Mouse (Mus musculus): ENCODE data around the gene Krt35. TPM values are rescaled to one million over a fixed set of nuclear protein-coding genes. Genes with fewer than 3 reads are reported as not detected.

The Krt35 gene
- polyA plus RNA-seq (2012; rRNA removed; ENCODE audit: low replicate concordance) = 0.07 TPM in 1 of 2 replicates, not detected in the other

GRCm38 (mm10) chr11:100096141-100096540 lies at the start of gene Krt35:
Gene Krt35 (minus strand): TSS chr11:100096241.

GRCm38 (mm10) chr11:100135731-100136130 lies 39.7 kb upstream of the Krt35 start, which contains the start of gene Krt15:
Gene Krt15 (minus strand): TSS chr11:100135928.

GRCm38 (mm10) chr11:100121466-100121865 lies 25.4 kb upstream of the Krt35 start, which contains the start of gene Krt13:
Gene Krt13 (minus strand): TSS chr11:100121566.

GRCm38 (mm10) chr11:100105576-100106122 lies 9.6 kb upstream of the Krt35 start, which contains the start of gene Krt36:
Gene Krt36 (minus strand): TSS chr11:100105626.

GRCm38 (mm10) chr11:100087861-100088260 lies 8.2 kb downstream of the Krt35 start, which contains the start of gene Krt32:
Gene Krt32 (minus strand): TSS chr11:100088226.

GRCm38 (mm10) chr11:100050451-100050850 lies 45.6 kb downstream of the Krt35 start, which contains the start of gene Krt31:
Gene Krt31 (minus strand): TSS chr11:100050551.

Other genes starting within 250 kb of the Krt35 start
- not detected in 2 replicates for gene Krtap4-16, start 244.6 kb downstream of the Krt35 start, polyA plus RNA-seq (2012; rRNA removed; ENCODE audit: low replicate concordance)
- not detected in 2 replicates for gene Gm11568, start 238.3 kb downstream of the Krt35 start, polyA plus RNA-seq (2012; rRNA removed; ENCODE audit: low replicate concordance)
- gene Gm11559, start 231.8 kb downstream of the Krt35 start, polyA plus RNA-seq (2012; rRNA removed; ENCODE audit: low replicate concordance) = not detected in 2 replicates
- not detected in 2 replicates for gene Krtap9-1, start 222.9 kb downstream of the Krt35 start, polyA plus RNA-seq (2012; rRNA removed; ENCODE audit: low replicate concordance)
- not detected in 2 replicates for gene Gm11567, start 217.1 kb downstream of the Krt35 start, polyA plus RNA-seq (2012; rRNA removed; ENCODE audit: low replicate concordance)
- not detected in 2 replicates for gene Krtap31-1, start 188.3 kb downstream of the Krt35 start, polyA plus RNA-seq (2012; rRNA removed; ENCODE audit: low replicate concordance)
- not detected in 2 replicates for gene Gm11565, start 181.5 kb downstream of the Krt35 start, polyA plus RNA-seq (2012; rRNA removed; ENCODE audit: low replicate concordance)
- gene Krtap31-2, start 159.9 kb downstream of the Krt35 start, polyA plus RNA-seq (2012; rRNA removed; ENCODE audit: low replicate concordance) = not detected in 2 replicates
- gene Krtap9-5, start 147.8 kb downstream of the Krt35 start, polyA plus RNA-seq (2012; rRNA removed; ENCODE audit: low replicate concordance) = not detected in 2 replicates
- not detected in 2 replicates for gene Krtap29-1, start 117.2 kb downstream of the Krt35 start, polyA plus RNA-seq (2012; rRNA removed; ENCODE audit: low replicate concordance)
- gene Krtap16-1, start 109.6 kb downstream of the Krt35 start, polyA plus RNA-seq (2012; rRNA removed; ENCODE audit: low replicate concordance) = not detected in 2 replicates
- gene Krtap17-1, start 102.2 kb downstream of the Krt35 start, polyA plus RNA-seq (2012; rRNA removed; ENCODE audit: low replicate concordance) = not detected in 2 replicates
- gene Krt33a, start 80.0 kb downstream of the Krt35 start, polyA plus RNA-seq (2012; rRNA removed; ENCODE audit: low replicate concordance) = not detected in 2 replicates
- not detected in 2 replicates for gene Krt33b, start 66.4 kb downstream of the Krt35 start, polyA plus RNA-seq (2012; rRNA removed; ENCODE audit: low replicate concordance)
- gene Krt34, start 54.7 kb downstream of the Krt35 start, polyA plus RNA-seq (2012; rRNA removed; ENCODE audit: low replicate concordance) = not detected in 2 replicates
- 0.08 and 0.16 TPM in 2 replicates for gene Krt31, start 45.7 kb downstream of the Krt35 start, polyA plus RNA-seq (2012; rRNA removed; ENCODE audit: low replicate concordance)
- 0.63 TPM in 1 of 2 replicates, not detected in the other for gene Krt32, start 8.0 kb downstream of the Krt35 start, polyA plus RNA-seq (2012; rRNA removed; ENCODE audit: low replicate concordance)
- gene Krt36, start 9.4 kb upstream of the Krt35 start, polyA plus RNA-seq (2012; rRNA removed; ENCODE audit: low replicate concordance) = 5.7 and 5.8 TPM in 2 replicates
- gene Krt13, start 25.3 kb upstream of the Krt35 start, polyA plus RNA-seq (2012; rRNA removed; ENCODE audit: low replicate concordance) = not detected in 2 replicates
- 5.5 and 33.6 TPM in 2 replicates for gene Krt15, start 39.7 kb upstream of the Krt35 start, polyA plus RNA-seq (2012; rRNA removed; ENCODE audit: low replicate concordance)
- gene Krt19, start 52.4 kb upstream of the Krt35 start, polyA plus RNA-seq (2012; rRNA removed; ENCODE audit: low replicate concordance) = 521 and 718 TPM in 2 replicates
- gene Krt9, start 97.0 kb upstream of the Krt35 start, polyA plus RNA-seq (2012; rRNA removed; ENCODE audit: low replicate concordance) = not detected in 2 replicates
- 52.1 and 78.7 TPM in 2 replicates for gene Krt14, start 111.3 kb upstream of the Krt35 start, polyA plus RNA-seq (2012; rRNA removed; ENCODE audit: low replicate concordance)
- not detected in 2 replicates for gene Krt16, start 152.7 kb upstream of the Krt35 start, polyA plus RNA-seq (2012; rRNA removed; ENCODE audit: low replicate concordance)
- 34.7 and 41.4 TPM in 2 replicates for gene Krt17, start 164.8 kb upstream of the Krt35 start, polyA plus RNA-seq (2012; rRNA removed; ENCODE audit: low replicate concordance)
- gene Krt42, start 173.6 kb upstream of the Krt35 start, polyA plus RNA-seq (2012; rRNA removed; ENCODE audit: low replicate concordance) = 0.07 and 0.12 TPM in 2 replicates
- 105 and 139 TPM in 2 replicates for gene Eif1, start 223.6 kb upstream of the Krt35 start, polyA plus RNA-seq (2012; rRNA removed; ENCODE audit: low replicate concordance)
- not detected in 2 replicates for gene Gast, start 238.2 kb upstream of the Krt35 start, polyA plus RNA-seq (2012; rRNA removed; ENCODE audit: low replicate concordance)